Mouse (Mus musculus) heart, adult 11 months (tissue): ENCODE measurements at regions not wholly inside any gene's neighbourhood (a gene's known extent, or its start where the extent isn't known, plus 50 kb on each side); places are given as distances from the start of the nearest gene placed in this dataset.
"Not testable (repeated sequence)": the region's sequence is repeated elsewhere in the genome, so short reads cannot be mapped to it uniquely, and the experiment has no call there.

ENCODE experiments used
- DNase-seq: peaks from one replicate; pipeline ENCODE4 v3.0.0; 2022

DNA sequence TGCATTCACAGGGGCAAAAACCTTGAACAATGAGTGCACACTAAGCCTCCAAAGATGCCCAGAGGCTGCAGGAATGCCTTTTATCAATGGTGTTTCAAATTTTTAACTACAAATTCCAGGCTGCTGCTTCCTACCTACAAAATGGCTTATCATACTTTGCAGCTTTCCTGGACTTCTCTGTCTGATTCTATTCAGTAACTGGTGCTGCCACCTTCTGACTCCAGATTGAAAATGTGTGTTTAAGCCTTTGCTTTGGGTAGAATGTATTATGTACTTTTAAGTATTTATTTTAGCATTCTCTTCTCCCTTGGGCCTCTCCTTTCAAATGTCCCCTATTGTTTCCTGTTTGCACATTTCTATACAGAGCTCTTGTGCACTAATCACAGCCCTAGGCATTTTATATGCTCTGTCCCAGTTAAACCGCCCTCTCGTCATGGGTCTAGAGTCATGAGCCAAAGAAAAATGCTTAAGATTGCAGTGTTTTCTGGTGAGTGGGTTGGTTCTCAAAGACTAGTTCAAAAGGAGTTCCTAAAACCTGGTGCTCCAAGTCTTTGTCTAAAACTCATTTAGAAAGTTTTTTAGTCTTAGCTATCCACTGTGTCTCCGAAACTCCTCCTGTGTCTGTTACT, 472.3 kb upstream of the Dpp10 start:
- DNase-seq: peak; percentile 15

DNA sequence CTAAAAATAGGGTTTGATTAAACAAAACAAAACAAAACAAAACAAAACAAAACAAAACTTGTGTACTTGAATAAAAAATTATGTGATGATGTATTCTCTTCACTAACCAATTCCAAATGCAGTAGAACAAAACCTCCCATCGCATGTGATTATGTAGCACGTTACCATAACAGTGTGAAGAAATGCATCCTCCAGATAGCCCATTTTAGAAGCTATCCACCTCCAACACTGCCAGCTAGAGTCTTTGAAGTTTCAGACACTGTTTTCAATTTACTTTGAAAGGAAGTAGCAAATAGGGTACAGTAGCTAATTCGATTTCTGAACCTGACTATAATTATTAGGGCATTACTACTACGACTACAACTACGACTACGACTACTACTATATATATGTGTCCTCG, 465.1 kb upstream of the Dpp10 start:
- DNase-seq: no peak

GRCm38 (mm10) chr1:124488456-124488855, 443.1 kb upstream of the Dpp10 start:
- peak; percentile 27 for DNase-seq

GRCm38 (mm10) chr1:124487965-124488364, 442.6 kb upstream of the Dpp10 start:
- DNase-seq: no peak

DNA sequence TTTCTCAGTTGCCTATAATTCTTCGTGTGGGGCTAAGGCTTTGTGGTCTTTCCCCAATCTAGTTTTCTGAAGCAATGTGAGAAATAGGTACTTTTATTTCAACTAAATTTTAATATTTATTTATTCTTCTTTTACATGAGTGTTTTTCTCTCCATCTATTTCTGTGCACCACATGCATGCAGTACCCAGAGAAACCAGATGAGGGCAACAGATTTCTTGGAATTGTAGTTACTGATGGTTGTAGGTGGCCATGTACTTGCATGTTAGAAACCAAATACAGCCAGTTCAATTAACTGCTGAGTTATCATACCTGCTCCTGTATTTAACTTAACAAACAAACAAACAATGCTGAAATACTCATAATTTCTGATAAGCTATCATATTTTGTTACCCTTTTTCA, 404.8 kb upstream of the Dpp10 start:
- DNase-seq: no peak

DNA sequence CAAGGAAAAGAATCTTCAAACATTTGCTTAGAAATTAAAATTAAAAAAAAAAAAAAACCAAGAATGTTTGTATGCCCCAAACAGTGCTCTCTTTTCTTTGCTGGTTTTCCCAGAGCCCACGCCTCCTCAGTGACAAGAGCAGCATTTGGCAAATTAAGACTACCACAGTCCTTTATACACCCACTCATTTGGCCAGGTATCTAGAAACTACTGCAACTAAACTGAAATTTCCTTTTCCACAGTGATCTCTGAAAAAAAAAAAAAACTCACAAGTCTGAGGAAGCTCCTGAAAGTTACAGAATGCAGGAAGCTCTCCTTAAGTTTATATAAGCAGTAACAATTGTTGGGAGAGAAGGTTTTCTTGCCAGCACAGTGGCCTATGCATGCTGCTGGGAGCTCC, 394.2 kb upstream of the Dpp10 start:
- DNase-seq: no peak

DNA sequence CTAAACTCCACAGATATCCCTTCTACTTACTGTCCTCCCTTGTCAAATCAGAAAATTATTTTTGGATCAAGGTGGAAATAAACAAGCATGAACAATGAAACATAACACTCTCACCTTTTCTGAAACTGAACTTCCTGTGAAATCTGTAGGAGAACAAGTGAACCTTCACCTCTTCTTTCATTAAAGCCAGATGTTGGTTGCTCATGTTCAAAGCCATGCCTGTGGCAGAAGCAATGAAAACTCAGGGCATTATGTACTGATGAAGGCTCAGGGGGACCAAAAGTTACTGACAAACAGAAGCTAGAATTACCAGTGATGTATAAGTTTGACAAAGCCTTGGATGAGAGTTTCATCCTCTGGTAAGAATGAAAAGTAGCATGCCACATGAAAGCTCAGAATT, 390.5 kb upstream of the Dpp10 start:
- DNase-seq: no peak

DNA sequence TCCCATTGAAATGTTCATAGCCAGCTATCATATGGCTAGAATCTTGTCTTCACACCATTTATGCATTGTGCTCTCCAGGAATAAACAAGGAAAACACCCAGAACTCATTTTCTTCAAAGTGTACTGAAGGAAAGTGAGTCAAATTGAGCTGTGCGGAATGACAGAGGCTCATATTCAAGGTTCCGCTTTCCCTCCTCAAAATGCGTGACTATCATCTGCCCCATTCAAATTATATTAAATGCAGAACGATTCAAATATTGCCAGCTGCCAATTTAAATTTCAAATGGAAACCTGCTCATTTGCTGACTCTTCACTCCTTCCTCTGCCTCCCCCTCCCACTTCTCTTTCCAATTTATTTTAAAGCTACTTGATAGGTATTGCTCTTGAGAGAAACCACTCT, 384.2 kb upstream of the Dpp10 start:
- peak; percentile 4 for DNase-seq

GRCm38 (mm10) chr1:124416762-124417161, 371.4 kb upstream of the Dpp10 start:
- DNase-seq: no peak

GRCm38 (mm10) chr1:124410236-124410635, 364.9 kb upstream of the Dpp10 start:
- no peak for DNase-seq

DNA sequence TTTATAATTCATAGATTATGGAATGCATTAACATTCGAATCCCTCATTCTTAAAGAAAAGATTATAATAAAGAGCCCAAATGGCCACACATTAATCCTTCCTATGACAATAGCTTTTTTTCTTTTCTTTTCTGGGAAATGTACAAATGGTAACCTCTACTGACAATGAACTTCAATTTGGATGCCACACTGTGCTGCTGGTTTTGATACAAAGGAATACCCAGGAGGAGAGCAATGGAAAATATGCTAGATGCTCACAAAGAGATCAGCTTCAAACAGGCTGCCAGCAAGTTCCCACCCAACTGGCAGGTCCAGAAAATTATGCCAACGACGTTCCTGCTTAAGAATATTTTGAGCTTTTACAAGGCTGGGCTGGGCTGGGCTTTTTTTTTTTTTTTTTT, 364.4 kb upstream of the Dpp10 start:
- DNase-seq: no peak

- peak; percentile 90 for DNase-seq
These were observed 324.2 kb upstream of the Dpp10 start for GRCm38 (mm10) chr1:124369604-124370003.

- not testable (repeated sequence) for DNase-seq
These were observed 303.1 kb upstream of the Dpp10 start for GRCm38 (mm10) chr1:124348491-124348890.

GRCm38 (mm10) chr1:124339444-124339843, 294.1 kb upstream of the Dpp10 start:
- no peak for DNase-seq

- DNase-seq: no peak
These were observed 293.3 kb upstream of the Dpp10 start for GRCm38 (mm10) chr1:124338648-124339047.

DNA sequence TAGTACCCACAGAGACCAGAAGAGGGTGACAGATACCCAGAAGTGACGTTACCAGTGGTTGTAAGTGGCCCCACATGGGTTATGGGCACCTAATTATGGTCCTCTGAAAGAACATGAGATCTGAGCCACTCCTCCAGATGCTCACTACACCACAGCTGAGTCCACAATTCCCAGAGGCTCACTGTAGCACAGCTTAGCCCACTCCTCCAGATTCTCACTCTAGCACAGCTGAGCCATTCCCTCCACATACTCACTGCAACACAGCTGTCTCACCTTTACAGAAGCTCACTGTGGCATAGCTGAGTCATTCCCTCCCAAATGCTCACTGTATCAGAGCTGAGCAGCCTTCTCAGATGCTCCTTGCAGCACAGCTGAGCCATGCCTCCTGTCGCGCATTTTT, 286.9 kb upstream of the Dpp10 start:
- DNase-seq: no peak
